Mouse (Mus musculus): ENCODE measurements around the gene Zfp644. TPM values are rescaled to one million over a fixed set of nuclear protein-coding genes. Genes with fewer than 3 reads are reported as not detected.
"Not testable (repeated sequence)": the region's sequence is repeated elsewhere in the genome, so short reads cannot be mapped to it uniquely, and the experiment has no call there.

The Zfp644 gene
- total RNA-seq, 2 experiments from 2014 or later: 113 to 118 TPM

- intact Hi-C loops (cut with DNase I): loop anchor here (2.0 kb wide), 1 partner anchor 107 kb away; no protein-coding TSS in a partner anchor
- no peak for DNase-seq (ENCODE audit: extremely low spot score in 1 of 2, low spot score in 2 of 2)
- peak overlapping the region; percentile 95 for H3K27ac ChIP-seq
- peak overlapping the region; percentile 96 for H3K4me3 ChIP-seq
- TF ChIP-seq CTCF (IDR thresholded peaks at IDR 0.05): no peak
Observed at GRCm38 (mm10) chr5:106695681-106696395, 1.2 kb downstream of the Zfp644 start.

- DNase-seq (ENCODE audit: extremely low spot score in 1 of 2, low spot score in 2 of 2): no peak
- Histone ChIP-seq H3K27ac (no peak overlapping the region), H3K4me3 (peak overlapping the region; percentile 96)
- intact Hi-C loops (cut with DNase I): no loop called here
- no peak for TF ChIP-seq CTCF (IDR thresholded peaks at IDR 0.05)
Observed at GRCm38 (mm10) chr5:106695141-106695540, 1.9 kb downstream of the Zfp644 start.

GRCm38 (mm10) chr5:106694683-106695082 is 2.4 kb downstream of the Zfp644 start:
- intact Hi-C loops (cut with DNase I): no loop called here
- peak overlapping the region; percentile 96; the same call in 1 of the 2 replicates for H3K4me3 ChIP-seq
- no peak for TF ChIP-seq CTCF (IDR thresholded peaks at IDR 0.05)

GRCm38 (mm10) chr5:106693034-106693433 is 4.1 kb downstream of the Zfp644 start:
- DNase-seq (ENCODE audit: extremely low spot score in 1 of 2, low spot score in 2 of 2): no peak
- peak; percentile 64 for TF ChIP-seq CTCF (IDR thresholded peaks at IDR 0.05)
- intact Hi-C loops (cut with DNase I): no loop called here
- H3K27ac ChIP-seq: no peak overlapping the region
- H3K4me3 ChIP-seq: no peak overlapping the region

More at GRCm38 (mm10) chr5:106694683-106695082, 2.4 kb downstream of the Zfp644 start:
- DNase-seq (ENCODE audit: extremely low spot score in 1 of 2, low spot score in 2 of 2): no peak
- no peak overlapping the region for H3K27ac ChIP-seq

- TF ChIP-seq CTCF (IDR thresholded peaks at IDR 0.05): no peak
- intact Hi-C loops (cut with DNase I): no loop called here
Observed at GRCm38 (mm10) chr5:106680636-106681458, 16.2 kb downstream of the Zfp644 start.

GRCm38 (mm10) chr5:106679659-106680058 is 17.4 kb downstream of the Zfp644 start:
- Histone ChIP-seq H3K4me3 (no peak overlapping the region), H3K27ac (no peak overlapping the region)
- intact Hi-C loops (cut with DNase I): no loop called here
- no peak for DNase-seq (ENCODE audit: extremely low spot score in 1 of 2, low spot score in 2 of 2)
- TF ChIP-seq CTCF (IDR thresholded peaks at IDR 0.05): no peak

More at GRCm38 (mm10) chr5:106680636-106681458, 16.2 kb downstream of the Zfp644 start:
- no peak for DNase-seq (ENCODE audit: extremely low spot score in 1 of 2, low spot score in 2 of 2)
- H3K4me3 ChIP-seq: no peak overlapping the region
- H3K27ac ChIP-seq: no peak overlapping the region

- DNase-seq (ENCODE audit: extremely low spot score in 1 of 2, low spot score in 2 of 2); H3K27ac ChIP-seq; H3K4me3 ChIP-seq; intact Hi-C loops (cut with DNase I): not testable (repeated sequence)
Observed at GRCm38 (mm10) chr5:106678823-106679222, 18.3 kb downstream of the Zfp644 start.

- DNase-seq (ENCODE audit: extremely low spot score in 1 of 2, low spot score in 2 of 2): no peak
- TF ChIP-seq CTCF (IDR thresholded peaks at IDR 0.05): no peak
- intact Hi-C loops (cut with DNase I): no loop called here
- Histone ChIP-seq H3K27ac (no peak overlapping the region), H3K4me3 (no peak overlapping the region)
Observed at GRCm38 (mm10) chr5:106676784-106677183, 20.3 kb downstream of the Zfp644 start.

- intact Hi-C loops (cut with DNase I): no loop called here
- DNase-seq (ENCODE audit: extremely low spot score in 1 of 2, low spot score in 2 of 2): no peak
- no peak for TF ChIP-seq CTCF (IDR thresholded peaks at IDR 0.05)
- no peak overlapping the region for H3K4me3 ChIP-seq
- H3K27ac ChIP-seq: no peak overlapping the region
Observed at GRCm38 (mm10) chr5:106672597-106672996, 24.5 kb downstream of the Zfp644 start.

- Histone ChIP-seq H3K4me3 (no peak overlapping the region), H3K27ac (no peak overlapping the region)
- DNase-seq (ENCODE audit: extremely low spot score in 1 of 2, low spot score in 2 of 2): no peak
- intact Hi-C loops (cut with DNase I): no loop called here
- no peak for TF ChIP-seq CTCF (IDR thresholded peaks at IDR 0.05)
Observed at GRCm38 (mm10) chr5:106671893-106672292, 25.2 kb downstream of the Zfp644 start.

GRCm38 (mm10) chr5:106664910-106665309 is 32.2 kb downstream of the Zfp644 start:
- DNase-seq (ENCODE audit: extremely low spot score in 1 of 2, low spot score in 2 of 2): no peak
- H3K4me3 ChIP-seq: no peak overlapping the region
- no peak overlapping the region for H3K27ac ChIP-seq
- TF ChIP-seq CTCF (IDR thresholded peaks at IDR 0.05): no peak
- intact Hi-C loops (cut with DNase I): no loop called here

- intact Hi-C loops (cut with DNase I): no loop called here
- Histone ChIP-seq H3K27ac (no peak overlapping the region), H3K4me3 (no peak overlapping the region)
- DNase-seq (ENCODE audit: extremely low spot score in 1 of 2, low spot score in 2 of 2): no peak
- TF ChIP-seq CTCF (IDR thresholded peaks at IDR 0.05): no peak
Observed at GRCm38 (mm10) chr5:106660867-106661266, 36.2 kb downstream of the Zfp644 start.

All from left cerebral cortex, adult 2 months (tissue).